Mouse (Mus musculus): Measurements from ENCODE around the gene Serpinb3d. TPM values are rescaled to one million over a fixed set of nuclear protein-coding genes. Genes with fewer than 3 reads are reported as not detected.

Gene Serpinb3d
- polyA plus RNA-seq (2012; rRNA removed), result not detected in 2 replicates

GRCm38 (mm10) chr1:107083406-107083805 is at the start of gene Serpinb3d:
Gene Serpinb3d (minus strand): TSS chr1:107083506.

GRCm38 (mm10) chr1:107052203-107052602 is 31.1 kb downstream of the Serpinb3d start, which contains the start of gene Serpinb3a:
Gene Serpinb3a (minus strand): TSS chr1:107052303.

Other genes starting within 250 kb of the Serpinb3d start
- 0.07 and 0.14 TPM in 2 replicates for gene Serpinb5, start 222.3 kb downstream of the Serpinb3d start, polyA plus RNA-seq (2012; rRNA removed)
- not detected in 2 replicates for gene Serpinb12, start 149.1 kb downstream of the Serpinb3d start, polyA plus RNA-seq (2012; rRNA removed)
- gene Serpinb13, start 102.5 kb downstream of the Serpinb3d start, polyA plus RNA-seq (2012; rRNA removed), result not detected in 2 replicates
- gene Serpinb3a, start 31.2 kb downstream of the Serpinb3d start, polyA plus RNA-seq (2012; rRNA removed), result not detected in 2 replicates
- not detected in 2 replicates for gene Serpinb3b, start 194.9 kb upstream of the Serpinb3d start, polyA plus RNA-seq (2012; rRNA removed)
- gene Serpinb3c, start 194.9 kb upstream of the Serpinb3d start, polyA plus RNA-seq (2012; rRNA removed), result not detected in 2 replicates